Mouse (Mus musculus): ENCODE measurements at regions not wholly inside any gene's neighbourhood (a gene's known extent, or its start where the extent isn't known, plus 50 kb on each side); places are given as distances from the start of the nearest gene placed in this dataset.

DNA sequence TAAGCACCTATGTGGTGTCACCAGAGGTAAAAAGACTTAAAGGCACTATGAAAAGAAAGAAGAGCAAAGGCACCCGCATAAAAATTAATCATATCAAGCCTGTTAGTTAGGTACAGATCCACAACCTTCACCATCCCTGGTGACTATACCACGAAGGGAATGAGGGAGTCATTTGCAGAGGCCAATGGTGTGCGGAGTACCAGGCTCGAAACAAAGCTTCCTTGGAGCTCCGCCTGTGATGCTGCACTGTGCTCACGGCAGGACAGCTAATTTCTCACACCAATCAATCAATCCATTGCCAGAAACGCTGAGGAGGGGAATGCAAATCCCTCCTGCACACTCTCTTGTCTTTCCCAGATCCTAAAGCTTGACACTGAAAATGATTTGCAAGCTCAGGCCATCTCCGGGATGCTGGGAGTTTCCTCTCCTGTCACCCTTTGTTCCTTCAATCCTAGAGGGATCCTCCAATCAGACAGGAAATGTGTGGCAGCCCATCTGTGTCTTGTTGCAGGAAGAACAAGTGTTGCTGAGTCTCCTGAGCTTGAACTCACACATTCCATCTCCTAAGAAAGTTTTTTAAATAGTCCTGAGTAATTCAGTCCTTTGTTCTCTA, 653.6 kb downstream of the Diaph3 start:
- H3K27me3 ChIP-seq, result no peaks in the 10 kb centered on the region
- H3K4me3 ChIP-seq, result no peak overlapping the region
- no peaks in the 10 kb centered on the region for H3K9me3 ChIP-seq
- ATAC-seq (ENCODE audit: insufficient number of reproducible peaks, low FRiP score, low TSS enrichment, low read depth), result no peak
- WGBS, result 61% methylated on average over 8 of the region's 8 CpGs
- no peak overlapping the region for H3K4me2 ChIP-seq
- H3K36me3 ChIP-seq, result no peaks in the 10 kb centered on the region
- no peak overlapping the region for H3K9ac ChIP-seq
- H3K4me1 ChIP-seq, result peaks cover 2% of the 10 kb centered on the region; the same call in 1 of the 2 replicates
- no peak overlapping the region for H3K27ac ChIP-seq

GRCm38 (mm10) chr14:86484247-86484646, 656.8 kb downstream of the Diaph3 start:
- Histone ChIP-seq H3K9ac (no peak overlapping the region), H3K4me2 (no peak overlapping the region), H3K4me1 (no peaks in the 10 kb centered on the region), H3K27ac (no peak overlapping the region), H3K36me3 (no peaks in the 10 kb centered on the region), H3K9me3 (no peaks in the 10 kb centered on the region), H3K4me3 (no peak overlapping the region), H3K27me3 (no peaks in the 10 kb centered on the region)
- no peak for ATAC-seq (ENCODE audit: insufficient number of reproducible peaks, low FRiP score, low TSS enrichment, low read depth)
- 77% methylated on average over 5 of the region's 5 CpGs for WGBS

DNA sequence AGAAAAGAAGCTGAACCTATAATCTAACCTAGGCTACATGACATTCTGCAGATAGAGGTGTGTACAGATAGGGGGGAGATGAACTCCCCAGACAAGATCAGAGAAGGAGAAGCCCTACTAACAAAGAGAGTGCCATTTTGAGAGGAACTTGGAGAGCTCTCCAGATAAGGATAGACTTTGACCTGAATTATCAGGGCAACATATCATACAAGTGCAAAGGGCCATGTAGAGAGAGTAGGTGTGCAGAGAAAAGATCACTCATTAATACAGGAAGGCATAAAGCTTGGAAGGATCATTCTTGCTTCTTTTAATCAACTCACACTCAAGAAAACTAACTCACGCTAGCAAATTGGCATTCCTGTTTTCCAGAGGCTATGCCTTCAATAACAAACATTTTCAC, 667.4 kb downstream of the Diaph3 start:
- WGBS, result 84% methylated on average over 1 of the region's 1 CpGs
- no peak overlapping the region for H3K27ac ChIP-seq
- H3K9me3 ChIP-seq, result no peaks in the 10 kb centered on the region
- no peak overlapping the region for H3K4me3 ChIP-seq
- no peak overlapping the region for H3K4me2 ChIP-seq
- no peaks in the 10 kb centered on the region for H3K36me3 ChIP-seq
- no peak for ATAC-seq (ENCODE audit: insufficient number of reproducible peaks, low FRiP score, low TSS enrichment, low read depth)
- H3K27me3 ChIP-seq, result no peaks in the 10 kb centered on the region
- no peaks in the 10 kb centered on the region for H3K4me1 ChIP-seq
- no peak overlapping the region for H3K9ac ChIP-seq

- Histone ChIP-seq H3K9ac (no peak overlapping the region), H3K36me3 (no peaks in the 10 kb centered on the region), H3K9me3 (no peaks in the 10 kb centered on the region), H3K4me3 (no peak overlapping the region), H3K4me2 (no peak overlapping the region), H3K27me3 (no peaks in the 10 kb centered on the region), H3K4me1 (no peaks in the 10 kb centered on the region), H3K27ac (no peak overlapping the region)
- WGBS, result 53% methylated on average over 4 of the region's 4 CpGs
- ATAC-seq (ENCODE audit: insufficient number of reproducible peaks, low FRiP score, low TSS enrichment, low read depth), result no peak
Observed at GRCm38 (mm10) chr14:86470462-86470861, 670.6 kb downstream of the Diaph3 start.

DNA sequence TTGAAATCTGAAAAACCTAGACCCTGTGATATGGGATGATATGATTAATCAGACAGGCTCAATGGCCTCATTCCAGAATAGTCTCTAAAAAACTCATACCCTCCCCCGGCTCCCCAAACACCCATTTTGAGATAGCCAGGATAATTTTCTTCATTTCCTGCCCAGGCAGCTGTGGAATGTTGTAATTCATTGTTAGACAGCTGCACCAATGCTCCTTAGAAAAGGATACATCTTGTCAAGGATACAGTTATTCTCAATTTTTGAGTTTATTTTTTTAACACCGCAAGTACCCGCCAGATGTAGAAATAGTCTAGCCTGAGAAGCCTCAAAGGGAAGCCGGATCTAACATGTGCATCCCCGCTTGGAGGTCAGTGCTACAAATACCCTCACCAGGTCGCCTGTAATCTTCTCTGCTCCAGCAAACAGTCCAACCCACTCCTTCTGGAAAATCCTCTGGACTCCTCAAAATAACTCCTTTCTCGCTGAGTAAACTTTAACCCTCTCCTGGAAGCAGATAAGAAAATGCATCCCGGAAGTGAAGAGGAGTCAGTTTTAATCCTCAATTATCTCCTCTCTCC, 673.1 kb downstream of the Diaph3 start:
- Histone ChIP-seq H3K9ac (no peak overlapping the region), H3K4me2 (no peak overlapping the region), H3K27ac (no peak overlapping the region), H3K9me3 (no peaks in the 10 kb centered on the region), H3K4me1 (no peaks in the 10 kb centered on the region), H3K27me3 (no peaks in the 10 kb centered on the region), H3K36me3 (no peaks in the 10 kb centered on the region), H3K4me3 (no peak overlapping the region)
- WGBS, result 57% methylated on average over 8 of the region's 8 CpGs
- ATAC-seq (ENCODE audit: insufficient number of reproducible peaks, low FRiP score, low TSS enrichment, low read depth), result no peak

GRCm38 (mm10) chr14:86463388-86463787, 677.6 kb downstream of the Diaph3 start:
- Histone ChIP-seq H3K27me3 (no peaks in the 10 kb centered on the region), H3K36me3 (no peaks in the 10 kb centered on the region), H3K9me3 (no peaks in the 10 kb centered on the region), H3K27ac (no peak overlapping the region), H3K9ac (no peak overlapping the region), H3K4me1 (no peaks in the 10 kb centered on the region), H3K4me3 (no peak overlapping the region), H3K4me2 (no peak overlapping the region)
- no peak for ATAC-seq (ENCODE audit: insufficient number of reproducible peaks, low FRiP score, low TSS enrichment, low read depth)
- 84% methylated on average over 2 of the region's 2 CpGs for WGBS

GRCm38 (mm10) chr14:86453142-86453541, 687.9 kb downstream of the Diaph3 start:
- Histone ChIP-seq H3K4me3 (no peak overlapping the region), H3K27me3 (no peaks in the 10 kb centered on the region), H3K4me2 (no peak overlapping the region), H3K9me3 (no peaks in the 10 kb centered on the region), H3K9ac (no peak overlapping the region), H3K27ac (no peak overlapping the region), H3K4me1 (no peaks in the 10 kb centered on the region), H3K36me3 (no peaks in the 10 kb centered on the region)
- ATAC-seq (ENCODE audit: insufficient number of reproducible peaks, low FRiP score, low TSS enrichment, low read depth), result no peak
- 75% methylated on average over 2 of the region's 2 CpGs for WGBS

DNA sequence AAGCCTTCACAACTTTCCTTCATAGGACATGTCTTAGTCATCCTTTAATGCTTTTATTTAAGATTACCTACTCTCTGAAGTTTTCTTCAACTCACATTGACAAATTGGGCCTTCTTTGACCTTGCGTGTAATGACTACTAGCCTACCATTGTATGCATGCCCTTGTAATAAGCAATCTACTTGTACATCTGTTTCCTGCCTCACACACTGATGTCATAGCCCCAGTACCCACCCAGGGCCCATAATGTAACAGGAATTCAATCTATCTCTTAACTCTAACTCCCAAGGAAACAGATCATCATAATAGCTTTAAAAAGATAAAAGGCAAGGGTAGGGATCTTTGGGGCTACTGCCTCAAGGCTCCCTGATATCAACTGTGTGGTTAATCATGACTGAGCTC, 690.4 kb downstream of the Diaph3 start:
- Histone ChIP-seq H3K9ac (no peak overlapping the region), H3K36me3 (no peaks in the 10 kb centered on the region), H3K27ac (no peak overlapping the region), H3K4me3 (no peak overlapping the region), H3K4me2 (no peak overlapping the region), H3K4me1 (no peaks in the 10 kb centered on the region), H3K27me3 (no peaks in the 10 kb centered on the region), H3K9me3 (no peaks in the 10 kb centered on the region)
- 92% methylated on average over 1 of the region's 1 CpGs for WGBS
- no peak for ATAC-seq (ENCODE audit: insufficient number of reproducible peaks, low FRiP score, low TSS enrichment, low read depth)

DNA sequence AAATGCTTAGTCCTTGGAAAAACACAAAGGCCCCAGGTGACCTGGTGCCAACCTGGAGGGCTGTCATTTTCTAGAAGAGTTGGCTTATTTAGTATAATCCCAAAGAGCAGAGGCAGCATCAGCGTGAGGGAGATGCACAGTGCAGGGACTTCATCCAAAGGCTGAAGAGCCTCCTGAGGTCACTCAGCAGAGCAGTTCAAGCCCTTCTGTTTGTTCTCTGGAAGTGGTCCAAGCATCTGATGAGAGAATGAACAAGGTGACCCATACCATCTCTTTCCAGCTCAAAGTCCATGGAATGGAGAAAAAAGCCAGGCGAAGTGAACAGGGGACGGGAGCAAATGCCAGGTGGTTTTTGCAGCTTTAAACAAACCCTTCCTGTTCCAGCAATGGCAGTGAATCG, 695.9 kb downstream of the Diaph3 start:
- Histone ChIP-seq H3K27me3 (no peaks in the 10 kb centered on the region), H3K9me3 (no peaks in the 10 kb centered on the region), H3K27ac (no peak overlapping the region), H3K4me2 (no peak overlapping the region), H3K36me3 (no peaks in the 10 kb centered on the region), H3K4me3 (no peak overlapping the region), H3K4me1 (no peaks in the 10 kb centered on the region), H3K9ac (no peak overlapping the region)
- 66% methylated on average over 4 of the region's 4 CpGs for WGBS
- ATAC-seq (ENCODE audit: insufficient number of reproducible peaks, low FRiP score, low TSS enrichment, low read depth), result no peak

DNA sequence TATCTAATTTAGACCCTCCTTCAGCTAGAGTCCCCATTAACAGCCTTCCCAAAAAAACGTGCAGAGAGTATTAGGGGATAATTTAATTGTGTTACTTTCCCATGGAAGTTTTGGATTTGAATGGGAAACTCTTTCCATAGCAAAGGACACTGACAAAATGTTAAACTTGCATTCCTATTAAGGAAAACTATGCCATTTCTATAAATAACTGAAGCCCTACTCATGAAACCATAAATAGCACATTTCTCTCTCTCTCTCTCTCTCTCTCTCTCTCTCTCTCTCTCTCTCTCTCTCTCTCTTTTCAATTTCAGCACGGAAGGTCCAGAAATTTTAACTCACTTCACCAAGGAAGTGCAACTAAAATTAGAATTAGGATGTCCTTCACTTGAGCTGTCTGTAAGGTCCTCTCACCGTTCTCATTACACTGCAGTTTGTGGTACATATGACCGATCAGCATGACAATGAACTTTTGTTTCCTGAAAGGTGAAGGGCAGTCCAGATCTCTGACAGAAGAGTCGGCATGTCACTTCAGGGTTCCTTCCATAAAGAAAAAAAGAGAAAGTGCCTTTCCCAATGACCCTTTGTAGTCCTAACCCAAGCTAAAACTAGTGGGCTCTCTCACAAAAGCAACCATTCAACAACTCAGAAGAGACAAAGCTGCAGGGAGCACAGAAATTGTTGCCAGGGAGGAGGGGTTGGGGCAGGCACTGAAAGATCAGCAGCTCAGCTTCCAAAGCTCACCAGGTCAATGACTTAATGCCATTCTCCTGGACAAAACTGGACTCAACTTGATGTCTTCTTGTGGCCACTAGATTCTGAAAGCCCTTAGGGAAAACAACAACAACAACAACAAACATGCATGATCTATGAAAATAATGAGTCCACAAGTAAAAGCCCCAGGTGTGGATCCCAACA, 696.9 kb downstream of the Diaph3 start:
- no peaks in the 10 kb centered on the region for H3K9me3 ChIP-seq
- ATAC-seq (ENCODE audit: insufficient number of reproducible peaks, low FRiP score, low TSS enrichment, low read depth), result no peak

GRCm38 (mm10) chr14:86441895-86442679, 698.9 kb downstream of the Diaph3 start:
- no peaks in the 10 kb centered on the region for H3K36me3 ChIP-seq
- H3K4me2 ChIP-seq, result no peak overlapping the region
- no peak overlapping the region for H3K9ac ChIP-seq
- 83% methylated on average over 9 of the region's 9 CpGs for WGBS
- no peaks in the 10 kb centered on the region for H3K4me1 ChIP-seq
- H3K9me3 ChIP-seq, result no peaks in the 10 kb centered on the region
- H3K27ac ChIP-seq, result no peak overlapping the region
- H3K4me3 ChIP-seq, result no peak overlapping the region
- ATAC-seq (ENCODE audit: insufficient number of reproducible peaks, low FRiP score, low TSS enrichment, low read depth), result no peak
- no peaks in the 10 kb centered on the region for H3K27me3 ChIP-seq

More for the DNA sequence above, 696.9 kb downstream of the Diaph3 start:
- Histone ChIP-seq H3K4me1 (no peaks in the 10 kb centered on the region), H3K9ac (no peak overlapping the region), H3K27ac (no peak overlapping the region), H3K4me3 (no peak overlapping the region), H3K27me3 (no peaks in the 10 kb centered on the region), H3K36me3 (no peaks in the 10 kb centered on the region), H3K4me2 (no peak overlapping the region)
- WGBS, result 65% methylated on average over 5 of the region's 5 CpGs

DNA sequence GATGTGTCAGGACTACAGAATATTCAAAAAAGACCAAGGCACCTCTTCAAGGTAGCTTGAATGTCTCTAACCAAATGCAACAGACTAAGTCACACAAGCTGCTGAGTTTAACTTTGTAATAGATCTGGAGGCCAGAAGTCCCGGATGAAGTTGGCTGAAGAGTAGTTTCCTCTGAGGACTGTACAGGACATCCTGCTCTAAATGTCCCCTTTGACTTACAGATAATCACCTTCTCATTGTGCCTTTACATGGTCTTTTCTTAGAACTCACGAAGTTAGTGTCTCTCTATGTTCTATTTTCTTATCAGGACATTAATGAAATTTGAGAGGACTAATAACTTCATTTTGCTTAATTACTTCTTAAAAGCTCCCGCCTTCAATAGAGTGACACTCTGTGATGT, 703.7 kb downstream of the Diaph3 start:
- no peak for ATAC-seq (ENCODE audit: insufficient number of reproducible peaks, low FRiP score, low TSS enrichment, low read depth)
- no peak overlapping the region for H3K9ac ChIP-seq
- no peaks in the 10 kb centered on the region for H3K36me3 ChIP-seq
- no peak overlapping the region for H3K4me3 ChIP-seq
- no peak overlapping the region for H3K27ac ChIP-seq
- no peaks in the 10 kb centered on the region for H3K4me1 ChIP-seq
- WGBS, result 80% methylated on average over 3 of the region's 3 CpGs
- H3K9me3 ChIP-seq, result no peaks in the 10 kb centered on the region
- H3K27me3 ChIP-seq, result no peaks in the 10 kb centered on the region
- H3K4me2 ChIP-seq, result no peak overlapping the region

Data from limb, embryonic 15.5 days (tissue).